Mouse (Mus musculus): ENCODE results near the gene Gm20388. TPM values are rescaled to one million over a fixed set of nuclear protein-coding genes. Genes with fewer than 3 reads are reported as not detected.
A peak's percentile ranks its signal among the peaks of the same experiment; 100 is the strongest.

Gm20388 gene
- polyA plus RNA-seq, 1 experiment from 2014 or later = not detected

DNA sequence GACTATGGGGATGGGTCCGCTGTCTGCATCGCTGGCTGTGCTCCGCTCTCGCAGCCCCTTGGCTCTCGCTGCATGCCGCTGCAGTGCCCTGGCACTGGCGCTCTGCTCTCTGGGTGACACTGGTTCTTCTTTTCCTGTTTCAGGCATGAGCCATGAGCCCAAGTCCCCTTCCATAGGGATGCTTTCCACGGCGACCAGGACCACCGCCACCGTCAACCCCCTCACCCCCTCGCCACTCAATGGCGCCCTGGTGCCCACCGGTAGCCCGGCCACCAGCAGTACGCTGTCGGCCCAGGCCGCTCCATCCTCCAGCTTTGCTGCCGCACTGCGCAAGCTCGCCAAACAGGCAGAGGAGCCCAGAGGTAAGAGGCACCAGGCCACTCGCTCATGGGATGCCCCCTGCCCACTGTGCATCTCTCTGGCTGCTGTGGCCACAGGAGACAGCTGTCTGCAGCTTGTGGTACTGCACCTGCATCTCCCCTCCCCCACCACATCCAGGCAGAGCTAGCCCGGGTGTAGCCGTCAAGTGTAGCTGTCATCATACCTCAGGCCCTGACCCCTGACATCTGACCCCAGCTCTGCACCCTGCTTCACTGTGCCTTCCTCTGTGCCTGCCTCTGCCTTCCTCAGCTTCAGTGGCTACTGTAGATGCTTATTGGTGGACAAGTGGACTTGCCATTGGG, 642.9 kb downstream of the Gm20388 start:
- no peaks in the 10 kb centered on the region for H3K9me3 ChIP-seq (ENCODE audit: control insufficient read depth, low read length)
- DNase-seq (ENCODE audit: low spot score) (no peak), ATAC-seq (ENCODE audit: low FRiP score) (no peak)
- no peak overlapping the region for H3K9ac ChIP-seq
- H3K36me3 ChIP-seq (replicated peaks; ENCODE audit: control insufficient read depth, insufficient read depth) = no peaks in the 10 kb centered on the region; the same call in 1 of the 2 replicates
- H3K27ac ChIP-seq = no peak overlapping the region
- H3K27me3 ChIP-seq (ENCODE audit: control insufficient read depth, insufficient read depth, low read length) = no peaks in the 10 kb centered on the region
- no peak overlapping the region for H3K4me3 ChIP-seq (replicated peaks; ENCODE audit: low read length)
- no peak overlapping the region for H3K4me2 ChIP-seq (replicated peaks)
- WGBS = 88% methylated on average over 24 of the region's 24 CpGs
- H3K4me1 ChIP-seq (replicated peaks; ENCODE audit: control insufficient read depth, insufficient read depth, low read length) = peaks cover 79% of the 10 kb centered on the region

- Histone ChIP-seq H3K4me1 (replicated peaks; ENCODE audit: control insufficient read depth, insufficient read depth, low read length) (peaks cover 79% of the 10 kb centered on the region), H3K36me3 (replicated peaks; ENCODE audit: control insufficient read depth, insufficient read depth) (no peaks in the 10 kb centered on the region; the same call in 1 of the 2 replicates), H3K4me2 (replicated peaks) (no peak overlapping the region), H3K4me3 (replicated peaks; ENCODE audit: low read length) (no peak overlapping the region), H3K27me3 (ENCODE audit: control insufficient read depth, insufficient read depth, low read length) (no peaks in the 10 kb centered on the region), H3K27ac (no peak overlapping the region), H3K9me3 (ENCODE audit: control insufficient read depth, low read length) (no peaks in the 10 kb centered on the region), H3K9ac (no peak overlapping the region)
- WGBS = 85% methylated on average over 18 of the region's 18 CpGs
- no peak for ATAC-seq (ENCODE audit: low FRiP score)
- DNase-seq (ENCODE audit: low spot score) = no peak
Measured at GRCm38 (mm10) chr8:120554466-120555039, 643.9 kb downstream of the Gm20388 start.

GRCm38 (mm10) chr8:120556198-120556892, 645.7 kb downstream of the Gm20388 start:
- Histone ChIP-seq H3K4me3 (replicated peaks; ENCODE audit: low read length) (no peak overlapping the region), H3K4me2 (replicated peaks) (peak overlapping the region; percentile 17; the same call in 1 of the 2 replicates), H3K27ac (peak overlapping the region; percentile 69), H3K9ac (0 out of 2 replicates have a peak overlapping the region, but pooled peaks have one; percentile 24), H3K4me1 (replicated peaks; ENCODE audit: control insufficient read depth, insufficient read depth, low read length) (peaks cover 79% of the 10 kb centered on the region), H3K9me3 (ENCODE audit: control insufficient read depth, low read length) (no peaks in the 10 kb centered on the region), H3K27me3 (ENCODE audit: control insufficient read depth, insufficient read depth, low read length) (no peaks in the 10 kb centered on the region), H3K36me3 (replicated peaks; ENCODE audit: control insufficient read depth, insufficient read depth) (no peaks in the 10 kb centered on the region; the same call in 1 of the 2 replicates)
- DNase-seq (ENCODE audit: low spot score) (no peak), ATAC-seq (ENCODE audit: low FRiP score) (no peak)
- 41% methylated on average over 20 of the region's 20 CpGs for WGBS

DNA sequence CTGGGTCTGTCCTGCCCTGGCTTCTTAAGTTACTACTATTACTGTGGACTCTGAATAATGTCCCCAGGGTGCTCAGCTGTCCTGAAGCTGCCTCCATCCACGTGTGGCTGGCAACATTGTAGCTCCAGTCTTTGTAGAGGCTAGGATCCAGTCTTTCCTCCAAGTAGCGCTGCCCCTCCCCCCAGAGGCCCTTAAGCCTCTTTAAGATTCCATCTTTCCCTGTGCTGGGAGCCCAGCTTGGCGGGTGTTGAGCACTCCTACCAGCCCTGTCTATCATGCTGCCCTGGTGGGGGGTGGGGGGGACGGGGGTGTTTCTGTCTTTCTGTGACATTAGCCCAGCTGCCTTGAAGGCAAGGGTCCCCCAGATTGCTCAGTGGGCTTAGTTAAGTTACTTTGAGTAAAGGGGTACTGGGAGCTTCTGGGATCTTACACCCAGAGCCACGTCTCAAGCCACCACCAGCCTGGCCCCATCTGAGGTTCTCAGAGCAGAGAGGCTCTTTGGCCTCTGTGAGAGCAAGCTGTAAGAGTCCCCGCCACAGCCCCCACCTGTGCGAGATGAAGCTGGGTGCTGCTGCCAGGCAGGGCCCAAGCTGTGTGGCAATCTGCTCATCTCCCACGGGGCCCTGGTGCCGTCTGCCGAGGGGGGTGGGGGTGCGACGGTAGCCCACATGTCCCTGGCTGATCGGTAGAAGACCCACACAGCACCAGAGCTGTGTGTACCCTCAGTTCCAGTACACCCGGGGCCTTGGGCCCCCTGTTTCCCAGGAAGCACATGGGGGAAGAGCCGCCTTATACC, 646.7 kb downstream of the Gm20388 start:
- DNase-seq (ENCODE audit: low spot score) = no peak
- Histone ChIP-seq H3K9ac (no peak overlapping the region; the same call in 1 of the 2 replicates), H3K27ac (0 out of 2 replicates have a peak overlapping the region, but pooled peaks have one; percentile 32), H3K4me3 (replicated peaks; ENCODE audit: low read length) (no peak overlapping the region), H3K4me2 (replicated peaks) (no peak overlapping the region), H3K4me1 (replicated peaks; ENCODE audit: control insufficient read depth, insufficient read depth, low read length) (peaks cover 78% of the 10 kb centered on the region), H3K9me3 (ENCODE audit: control insufficient read depth, low read length) (no peaks in the 10 kb centered on the region), H3K36me3 (replicated peaks; ENCODE audit: control insufficient read depth, insufficient read depth) (no peaks in the 10 kb centered on the region; the same call in 1 of the 2 replicates), H3K27me3 (ENCODE audit: control insufficient read depth, insufficient read depth, low read length) (no peaks in the 10 kb centered on the region)
- ATAC-seq (ENCODE audit: low FRiP score) = no peak
- 46% methylated on average over 15 of the region's 15 CpGs for WGBS

- no peaks in the 10 kb centered on the region for H3K27me3 ChIP-seq (ENCODE audit: control insufficient read depth, insufficient read depth, low read length)
- no peaks in the 10 kb centered on the region for H3K9me3 ChIP-seq (ENCODE audit: control insufficient read depth, low read length)
- no peak for ATAC-seq (ENCODE audit: low FRiP score)
- peaks cover 82% of the 10 kb centered on the region for H3K4me1 ChIP-seq (replicated peaks; ENCODE audit: control insufficient read depth, insufficient read depth, low read length)
- DNase-seq (ENCODE audit: low spot score) = no peak
- no peak overlapping the region for H3K4me3 ChIP-seq (replicated peaks; ENCODE audit: low read length)
- no peak overlapping the region for H3K27ac ChIP-seq
- no peaks in the 10 kb centered on the region; the same call in 1 of the 2 replicates for H3K36me3 ChIP-seq (replicated peaks; ENCODE audit: control insufficient read depth, insufficient read depth)
- no peak overlapping the region for H3K4me2 ChIP-seq (replicated peaks)
- no peak overlapping the region for H3K9ac ChIP-seq
- 61% methylated on average over 4 of the region's 4 CpGs for WGBS
Measured at GRCm38 (mm10) chr8:120558162-120558561, 647.5 kb downstream of the Gm20388 start.

GRCm38 (mm10) chr8:120559654-120560053, 649.0 kb downstream of the Gm20388 start:
- Histone ChIP-seq H3K4me1 (replicated peaks; ENCODE audit: control insufficient read depth, insufficient read depth, low read length) (peaks cover 94% of the 10 kb centered on the region), H3K27me3 (ENCODE audit: control insufficient read depth, insufficient read depth, low read length) (no peaks in the 10 kb centered on the region), H3K9ac (peak overlapping the region; percentile 42; the same call in 1 of the 2 replicates), H3K27ac (peak overlapping the region; percentile 64), H3K4me3 (replicated peaks; ENCODE audit: low read length) (no peak overlapping the region), H3K36me3 (replicated peaks; ENCODE audit: control insufficient read depth, insufficient read depth) (no peaks in the 10 kb centered on the region; the same call in 1 of the 2 replicates), H3K4me2 (replicated peaks) (no peak overlapping the region; the same call in 1 of the 2 replicates), H3K9me3 (ENCODE audit: control insufficient read depth, low read length) (no peaks in the 10 kb centered on the region)
- DNase-seq (ENCODE audit: low spot score) = no peak
- ATAC-seq (ENCODE audit: low FRiP score) = peak; percentile 2; the same call in 1 of the 2 replicates
- WGBS = 8% methylated on average over 11 of the region's 11 CpGs

- Histone ChIP-seq H3K27ac (0 out of 2 replicates have a peak overlapping the region, but pooled peaks have one; percentile 64), H3K9ac (peak overlapping the region; percentile 42; the same call in 1 of the 2 replicates), H3K36me3 (replicated peaks; ENCODE audit: control insufficient read depth, insufficient read depth) (no peaks in the 10 kb centered on the region; the same call in 1 of the 2 replicates), H3K27me3 (ENCODE audit: control insufficient read depth, insufficient read depth, low read length) (no peaks in the 10 kb centered on the region), H3K4me1 (replicated peaks; ENCODE audit: control insufficient read depth, insufficient read depth, low read length) (peaks cover 98% of the 10 kb centered on the region), H3K4me2 (replicated peaks) (no peak overlapping the region), H3K9me3 (ENCODE audit: control insufficient read depth, low read length) (no peaks in the 10 kb centered on the region), H3K4me3 (replicated peaks; ENCODE audit: low read length) (no peak overlapping the region)
- WGBS = 81% methylated on average over 5 of the region's 5 CpGs
- DNase-seq (ENCODE audit: low spot score) = no peak
- ATAC-seq (ENCODE audit: low FRiP score) = no peak
Measured at GRCm38 (mm10) chr8:120560535-120560934, 649.9 kb downstream of the Gm20388 start.

DNA sequence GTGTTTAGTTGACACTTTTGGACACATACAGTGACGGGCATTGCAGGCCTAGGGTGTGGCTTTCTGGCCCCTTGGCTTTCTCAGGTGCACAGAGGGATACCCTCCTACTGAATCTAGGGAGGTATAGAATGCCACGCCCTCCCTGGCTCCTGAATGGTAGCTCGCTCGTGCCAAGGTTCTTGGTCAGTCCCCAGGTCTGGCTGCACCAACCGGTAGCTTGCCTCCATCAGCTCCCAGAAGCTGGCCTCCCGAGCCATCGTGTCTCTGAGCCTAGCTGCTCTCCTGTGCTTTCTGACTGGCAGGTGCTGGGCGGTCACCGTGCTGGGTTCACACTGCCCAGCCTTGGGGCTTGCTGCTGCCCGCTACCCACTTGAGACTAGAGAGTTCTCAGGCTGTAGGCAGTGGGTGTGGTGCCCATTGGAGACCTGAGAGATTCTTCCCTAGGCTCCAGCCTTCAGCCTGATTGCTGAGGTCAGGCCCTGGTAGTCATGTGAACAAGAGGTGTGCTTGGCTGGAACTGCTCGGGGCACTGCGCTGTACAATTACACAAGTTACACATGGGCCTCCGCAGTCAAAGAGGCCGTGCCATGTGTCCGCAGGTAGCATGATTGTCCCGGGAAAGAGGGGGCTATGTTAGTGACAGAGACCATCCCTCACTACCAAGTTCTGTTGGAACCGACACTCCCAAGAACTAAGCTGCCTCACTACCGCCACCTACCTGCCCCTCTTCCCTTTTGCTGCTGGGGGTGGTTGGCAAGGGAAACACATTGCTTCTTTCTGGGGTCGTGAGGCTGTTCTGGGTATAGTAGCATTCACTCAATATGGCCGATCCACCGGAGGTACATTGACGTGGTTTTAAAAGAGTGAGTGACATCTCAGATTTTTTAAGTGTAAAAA, 651.1 kb downstream of the Gm20388 start:
- H3K27me3 ChIP-seq (ENCODE audit: control insufficient read depth, insufficient read depth, low read length) = no peaks in the 10 kb centered on the region
- H3K9me3 ChIP-seq (ENCODE audit: control insufficient read depth, low read length) = no peaks in the 10 kb centered on the region
- no peak overlapping the region for H3K9ac ChIP-seq
- peak overlapping the region; percentile 12; the same call in 1 of the 2 replicates for H3K27ac ChIP-seq
- 81% methylated on average over 22 of the region's 22 CpGs for WGBS
- H3K4me2 ChIP-seq (replicated peaks) = no peak overlapping the region
- DNase-seq (ENCODE audit: low spot score) = no peak
- peaks cover 8% of the 10 kb centered on the region for H3K36me3 ChIP-seq (replicated peaks; ENCODE audit: control insufficient read depth, insufficient read depth)
- H3K4me3 ChIP-seq (replicated peaks; ENCODE audit: low read length) = no peak overlapping the region
- ATAC-seq (ENCODE audit: low FRiP score) = no peak
- peaks cover 94% of the 10 kb centered on the region for H3K4me1 ChIP-seq (replicated peaks; ENCODE audit: control insufficient read depth, insufficient read depth, low read length)
